Mouse (Mus musculus) ES-E14 (cell line): ENCODE measurements at regions not wholly inside any gene's neighbourhood (a gene's known extent, or its start where the extent isn't known, plus 50 kb on each side); places are given as distances from the start of the nearest gene placed in this dataset.

Experiments
- DNase-seq: peaks from one replicate; pipeline ENCODE4 v3.0.0-alpha.2; 2013; ENCODE audit warnings: low read depth, low spot score
- H3K27ac ChIP-seq: 2 replicates; pipeline ENCODE4 v1.5.1; 2012; ENCODE audit warnings: low read depth, mild to moderate bottlenecking, low read length, moderate library complexity, mixed read lengths; ENCODE audit not compliant: poor library complexity, insufficient read depth, severe bottlenecking
- H3K36me3 ChIP-seq: 2 replicates; pipeline ENCODE4 v1.6.1; 2012; ENCODE audit warnings: mild to moderate bottlenecking, low read length, moderate library complexity, mixed read lengths; ENCODE audit not compliant: control insufficient read depth, poor library complexity, insufficient read depth, severe bottlenecking
- H3K4me1 ChIP-seq, 2 experiments: fragments of 150-350 bp in 1 of 2; sonication (generic) in 1 of 2; 2 replicates each; pipeline ENCODE4 v1.6.1; 2012; ENCODE audit warnings: low read length in 2 of 2, mild to moderate bottlenecking in 1 of 2, mixed read lengths in 1 of 2; ENCODE audit not compliant: control insufficient read depth in 2 of 2, insufficient read depth in 2 of 2, poor library complexity in 1 of 2
- H3K4me3 ChIP-seq, 2 experiments: fragments of 150-350 bp in 1 of 2; sonication (generic) in 1 of 2; 2 replicates each; pipeline ENCODE4 v1.5.1; 2012; ENCODE audit warnings: low read length in 2 of 2, low read depth in 1 of 2, mild to moderate bottlenecking in 1 of 2, mixed read lengths in 1 of 2; ENCODE audit not compliant: insufficient read depth in 1 of 2, poor library complexity in 1 of 2, severe bottlenecking in 1 of 2
- H3K9ac ChIP-seq: 2 replicates; pipeline ENCODE4 v1.6.1; 2012; ENCODE audit warnings: low read depth, mild to moderate bottlenecking, low read length, mixed read lengths; ENCODE audit not compliant: poor library complexity, insufficient read depth, severe bottlenecking
- H3K9me3 ChIP-seq: fragments of 150-350 bp; sonication (generic); 2 replicates; pipeline ENCODE4 v1.6.1; 2012; ENCODE audit warnings: low read depth, mild to moderate bottlenecking, low read length; ENCODE audit not compliant: control insufficient read depth, insufficient read depth
- CHD2 ChIP-seq: IDR thresholded peaks from 2 replicates; pipeline ENCODE4 v1.6.1; 2014; ENCODE audit warnings: mild to moderate bottlenecking, low read depth, low read length, inconsistent platforms
- HCFC1 ChIP-seq: IDR thresholded peaks from 2 replicates; pipeline ENCODE4 v1.6.1; 2012; ENCODE audit warnings: low read length, inconsistent platforms, borderline replicate concordance; ENCODE audit not compliant: insufficient read depth
- MAFK ChIP-seq: IDR thresholded peaks from 2 replicates; pipeline ENCODE4 v1.6.1; 2014; ENCODE audit warnings: mild to moderate bottlenecking, low read depth, low read length, inconsistent platforms; ENCODE audit not compliant: insufficient read depth
- ZC3H11A ChIP-seq: IDR thresholded peaks from 2 replicates; pipeline ENCODE4 v1.6.1; 2012; ENCODE audit warnings: low read depth, mild to moderate bottlenecking, inconsistent platforms, low read length, borderline replicate concordance
- ZNF384 ChIP-seq: IDR thresholded peaks from 2 replicates; pipeline ENCODE4 v1.6.1; 2012; ENCODE audit warnings: low read depth, low read length, inconsistent platforms
- in situ Hi-C, 2 experiments: fragments of 600-800 bp; cut with MboI; formaldehyde crosslinking; loops; one replicate each; pipeline ENCODE4 v1.15.1; 2025; ENCODE audit warnings: low sequenced_read_pairs in 2 of 2, inconsistent platforms in 1 of 2; ENCODE audit not compliant: unreplicated experiment in 2 of 2

GRCm38 (mm10) chr11:34153749-34154525, 54.0 kb downstream of the Foxi1 start:
- Histone ChIP-seq H3K4me3 (no peak overlapping the region), H3K9ac (no peak overlapping the region), H3K9me3 (no peaks in the 10 kb centered on the region), H3K36me3 (no peaks in the 10 kb centered on the region), H3K27ac (no peak overlapping the region), H3K4me1 (no peaks in the 10 kb centered on the region)
- no peak for DNase-seq
- TF ChIP-seq ZNF384 (no peak), ZC3H11A (no peak), HCFC1 (no peak), MAFK (no peak), CHD2 (no peak)
- in situ Hi-C loops: no loop called here

DNA sequence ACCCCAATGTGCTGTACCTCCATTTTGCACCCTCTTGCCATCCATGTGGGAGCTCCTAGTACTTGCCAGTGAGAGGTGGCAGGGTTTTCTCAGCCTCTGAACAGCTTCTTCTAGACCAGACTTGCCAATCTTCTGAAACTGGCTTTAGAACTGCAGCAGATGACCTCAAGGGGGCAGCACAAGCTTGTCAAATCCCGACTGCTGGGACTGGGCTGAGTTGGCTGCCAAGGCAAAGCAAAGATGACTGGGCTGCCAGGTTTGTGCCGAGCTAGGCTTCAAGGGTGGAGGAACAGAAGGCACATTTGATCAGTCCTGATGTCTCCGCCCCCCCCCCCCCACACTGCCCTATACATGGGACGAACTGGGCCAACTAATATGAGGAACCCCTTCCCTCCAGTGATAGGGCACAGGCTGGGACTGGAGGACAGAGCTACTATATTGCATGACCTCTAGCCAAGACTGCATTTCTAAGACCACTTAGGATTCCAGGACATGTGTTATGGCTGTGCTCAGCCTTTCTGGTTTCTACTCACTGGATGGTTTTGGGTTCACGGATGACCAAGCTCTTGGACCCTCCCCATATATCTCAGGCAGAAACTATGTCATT, 51.1 kb upstream of the 4930469K13Rik start:
- in situ Hi-C loops: no loop called here
- H3K4me3 ChIP-seq: no peak overlapping the region
- H3K27ac ChIP-seq: no peak overlapping the region
- H3K9ac ChIP-seq: no peak overlapping the region
- TF ChIP-seq ZNF384 (no peak), ZC3H11A (peak; percentile 45; the same call in 1 of the 2 replicates)
- no peaks in the 10 kb centered on the region for H3K9me3 ChIP-seq
- peak; percentile 70 for DNase-seq
- H3K4me1 ChIP-seq: no peaks in the 10 kb centered on the region
- no peaks in the 10 kb centered on the region for H3K36me3 ChIP-seq
